Mouse (Mus musculus) heart, postnatal 0 days (tissue): ENCODE data around the gene Magi1.

Experiments
- CTCF ChIP-seq: IDR thresholded peaks from 2 replicates; pipeline ENCODE4 v1.5.1; 2016; ENCODE audit warnings: antibody characterized with exemption, control low read depth, low read depth
- EP300 ChIP-seq: IDR thresholded peaks from 2 replicates; pipeline ENCODE4 v1.6.1; 2016; ENCODE audit warnings: antibody characterized with exemption, low read depth

- TF ChIP-seq CTCF, result no peak
- no peak for TF ChIP-seq EP300
These were observed 359.1 kb downstream of the Magi1 start for GRCm38 (mm10) chr6:93924568-93924967.
